Mouse (Mus musculus) G1E (cell line): ENCODE measurements around the gene Fkbp2.

ENCODE experiments used
- CTCF ChIP-seq: IDR thresholded peaks from 2 replicates; pipeline ENCODE4 v1.5.1; 2012; ENCODE audit warnings: low read depth, low read length, inconsistent platforms, mixed read lengths
- GATA1 ChIP-seq: IDR thresholded peaks from 2 replicates; pipeline ENCODE4 v1.6.1; 2012; ENCODE audit warnings: borderline replicate concordance, low read length, inconsistent platforms, mixed read lengths
- POLR2AphosphoS5 ChIP-seq: IDR thresholded peaks from 2 replicates; pipeline ENCODE4 v1.6.1; 2012; ENCODE audit warnings: low read depth, low read length, inconsistent platforms; ENCODE audit not compliant: insufficient replicate concordance

DNA sequence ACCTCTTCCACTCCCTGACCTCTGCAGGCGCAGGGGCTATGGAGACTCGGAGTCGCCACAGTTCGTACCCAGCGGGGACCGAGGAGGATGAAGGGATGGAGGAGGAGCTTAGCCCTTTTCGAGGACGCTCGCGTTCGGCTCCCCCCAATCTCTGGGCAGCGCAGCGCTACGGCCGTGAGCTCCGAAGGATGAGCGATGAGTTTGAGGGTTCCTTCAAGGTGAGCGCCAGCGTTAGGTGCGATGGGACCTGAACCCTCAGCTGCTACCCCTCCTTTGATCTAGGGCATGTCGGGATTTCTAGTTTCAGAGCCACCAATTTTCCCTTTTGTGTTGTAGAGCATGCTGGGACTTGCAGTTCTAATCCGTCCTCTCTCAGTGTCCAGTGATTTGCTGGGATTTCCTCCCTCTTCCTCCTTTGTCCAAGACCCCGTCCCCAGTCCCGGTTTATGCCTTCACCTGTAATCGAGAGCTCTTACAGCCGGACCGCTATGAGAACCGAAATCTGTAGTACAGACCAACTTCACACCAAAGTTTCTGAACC lies 29.6 kb downstream of the Fkbp2 start:
- TF ChIP-seq POLR2AphosphoS5 (no peak; the same call in 1 of the 2 replicates), CTCF (no peak), GATA1 (no peak)
